Mouse (Mus musculus) regulatory T cell (primary cell): ENCODE data around the gene Slc12a6.

Source experiments
- in situ Hi-C: fragments of 300-600 bp; cut with MboI, MseI; formaldehyde crosslinking; loops from one replicate; pipeline ENCODE4 v1.15.1; 2025; ENCODE audit warnings: high pct_unique_total_duplicates

Gene Slc12a6

GRCm38 (mm10) chr2:112315638-112316037 is 50.0 kb downstream of the Slc12a6 start:
- in situ Hi-C loops, result no loop called here

GRCm38 (mm10) chr2:112318227-112318626 is 52.6 kb downstream of the Slc12a6 start:
- in situ Hi-C loops, result no loop called here

- in situ Hi-C loops, result no loop called here
These were observed 53.3 kb downstream of the Slc12a6 start for GRCm38 (mm10) chr2:112318905-112319304.

GRCm38 (mm10) chr2:112328069-112328777 is 62.6 kb downstream of the Slc12a6 start:
- in situ Hi-C loops, result no loop called here

GRCm38 (mm10) chr2:112332051-112332898 is 66.7 kb downstream of the Slc12a6 start:
- in situ Hi-C loops, result no loop called here

- in situ Hi-C loops, result no loop called here
These were observed 71.6 kb downstream of the Slc12a6 start for GRCm38 (mm10) chr2:112337211-112337610.

GRCm38 (mm10) chr2:112339736-112340135 is 74.1 kb downstream of the Slc12a6 start:
- in situ Hi-C loops, result no loop called here

- in situ Hi-C loops, result no loop called here
These were observed 75.5 kb downstream of the Slc12a6 start for GRCm38 (mm10) chr2:112341117-112341516.

GRCm38 (mm10) chr2:112348246-112348645 is 82.6 kb downstream of the Slc12a6 start:
- in situ Hi-C loops, result no loop called here

- in situ Hi-C loops, result no loop called here
These were observed 88.2 kb downstream of the Slc12a6 start for GRCm38 (mm10) chr2:112353685-112354455.

- in situ Hi-C loops, result no loop called here
These were observed 94.0 kb downstream of the Slc12a6 start for GRCm38 (mm10) chr2:112359611-112360010.

- in situ Hi-C loops, result no loop called here
These were observed 94.6 kb downstream of the Slc12a6 start for GRCm38 (mm10) chr2:112360012-112360780.

- in situ Hi-C loops, result no loop called here
These were observed 95.2 kb downstream of the Slc12a6 start for GRCm38 (mm10) chr2:112360781-112361169.

- in situ Hi-C loops, result no loop called here
These were observed 101.6 kb downstream of the Slc12a6 start for GRCm38 (mm10) chr2:112367222-112367621.

- in situ Hi-C loops, result no loop called here
These were observed 102.4 kb downstream of the Slc12a6 start, which contains the start of gene Emc4 for GRCm38 (mm10) chr2:112367726-112368673. Gene Emc4, minus strand, starts transcription at chr2:112368027.

- in situ Hi-C loops, result loop anchor here (5.0 to 10.0 kb wide), 3 partner anchors 82 to 115 kb away; partner anchors contain the start of genes Chrm5, Emc7, Gm21985 and Slc12a6
These were observed 104.3 kb downstream of the Slc12a6 start for GRCm38 (mm10) chr2:112369941-112370340.

GRCm38 (mm10) chr2:112373141-112373540 is 107.5 kb downstream of the Slc12a6 start:
- in situ Hi-C loops, result loop anchor here (5.0 to 10.0 kb wide), 3 partner anchors 79 to 112 kb away; partner anchors contain the start of genes Chrm5, Emc7, Gm21985 and Slc12a6

GRCm38 (mm10) chr2:112374610-112375009 is 109.0 kb downstream of the Slc12a6 start:
- in situ Hi-C loops, result loop anchor here (5.0 to 10.0 kb wide), 3 partner anchors 78 to 110 kb away; partner anchors contain the start of genes Chrm5, Emc7, Gm21985 and Slc12a6
